Mouse (Mus musculus): ENCODE data around the gene Cttnbp2. TPM values are rescaled to one million over a fixed set of nuclear protein-coding genes. Genes with fewer than 3 reads are reported as not detected.

The Cttnbp2 gene
- total RNA-seq, 2 experiments from 2014 or later: 124 to 157 TPM

DNA sequence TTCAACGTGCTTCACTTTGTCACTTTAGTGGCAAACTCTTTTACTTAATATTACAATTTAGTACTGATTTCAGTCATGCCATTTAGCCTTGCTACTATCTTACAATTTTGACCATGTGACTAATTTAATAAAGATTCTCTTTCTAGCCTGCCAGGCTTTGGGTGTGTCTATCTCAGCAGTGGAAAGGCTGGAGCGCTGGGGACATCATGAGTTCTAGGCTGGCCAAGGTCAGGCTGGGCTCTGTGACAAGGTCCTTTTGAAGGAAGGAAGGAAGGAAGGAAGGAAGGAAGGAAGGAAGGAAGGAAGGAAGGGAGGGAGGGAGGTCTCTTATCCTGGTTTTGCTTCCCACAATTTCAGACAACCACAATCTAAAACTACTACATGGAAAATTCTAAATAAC, 39.7 kb downstream of the Cttnbp2 start:
- intact Hi-C loops (cut with DNase I): no loop called here
- DNase-seq (ENCODE audit: low spot score in 2 of 2): no peak

DNA sequence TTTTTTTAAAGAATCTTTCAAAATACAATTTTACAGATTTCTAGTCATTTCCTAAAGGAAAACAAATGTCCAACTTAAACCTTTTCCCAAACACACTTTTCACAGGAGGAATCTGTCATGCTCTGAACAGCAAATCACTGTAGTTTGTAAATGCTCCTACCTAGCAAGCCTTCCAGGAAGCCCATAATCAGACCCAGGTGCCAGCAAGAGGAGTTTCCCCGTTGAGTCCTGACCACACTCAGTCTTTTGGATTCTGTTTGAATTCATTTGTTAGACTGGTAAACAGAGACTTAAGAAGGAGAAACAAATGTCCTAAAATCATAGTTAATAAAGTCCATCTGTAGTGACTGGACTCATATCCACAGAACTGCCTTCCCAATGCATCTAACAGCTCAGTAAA, 40.1 kb downstream of the Cttnbp2 start:
- no peak for DNase-seq (ENCODE audit: low spot score in 2 of 2)
- intact Hi-C loops (cut with DNase I): no loop called here

DNA sequence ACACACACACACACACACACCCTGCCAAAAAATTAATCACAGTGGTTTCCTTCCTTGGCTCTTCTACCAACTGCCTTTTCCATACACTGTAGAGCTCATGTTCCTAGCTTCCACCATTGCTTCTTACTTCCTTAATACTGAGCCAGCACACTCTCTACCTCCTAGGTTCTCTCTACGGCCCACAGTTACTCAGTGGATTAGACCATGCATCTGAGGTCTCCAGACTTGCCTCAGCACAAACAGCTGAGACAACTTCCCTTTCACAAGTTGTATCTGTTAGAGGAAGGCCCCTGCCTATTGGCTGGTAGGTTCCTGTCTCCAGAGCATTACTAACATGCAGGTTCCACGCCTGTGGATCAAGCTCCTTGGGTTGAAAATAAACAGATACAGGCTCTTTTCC, 45.4 kb downstream of the Cttnbp2 start:
- no peak for DNase-seq (ENCODE audit: low spot score in 2 of 2)
- intact Hi-C loops (cut with DNase I): no loop called here

DNA sequence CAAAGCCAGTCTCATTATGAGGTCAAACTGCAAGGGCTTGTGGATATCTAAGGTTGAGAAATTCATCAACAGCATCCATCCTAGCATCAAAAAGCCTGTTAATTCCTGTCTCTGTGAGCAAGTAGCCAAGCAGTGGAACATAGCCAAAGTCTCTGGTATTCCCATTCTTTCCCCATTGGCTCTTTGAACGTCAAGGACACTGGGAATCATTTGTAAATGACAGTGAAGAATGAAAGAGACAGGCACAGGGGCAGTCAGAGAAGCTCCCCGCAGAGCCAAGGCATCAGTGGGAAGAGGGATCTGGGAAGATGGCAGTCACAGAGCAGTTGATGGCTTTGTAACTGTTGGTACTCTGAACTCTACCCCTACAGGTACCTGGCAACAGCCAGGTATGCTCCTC, 46.9 kb downstream of the Cttnbp2 start:
- DNase-seq (ENCODE audit: low spot score in 2 of 2): no peak
- intact Hi-C loops (cut with DNase I): no loop called here

DNA sequence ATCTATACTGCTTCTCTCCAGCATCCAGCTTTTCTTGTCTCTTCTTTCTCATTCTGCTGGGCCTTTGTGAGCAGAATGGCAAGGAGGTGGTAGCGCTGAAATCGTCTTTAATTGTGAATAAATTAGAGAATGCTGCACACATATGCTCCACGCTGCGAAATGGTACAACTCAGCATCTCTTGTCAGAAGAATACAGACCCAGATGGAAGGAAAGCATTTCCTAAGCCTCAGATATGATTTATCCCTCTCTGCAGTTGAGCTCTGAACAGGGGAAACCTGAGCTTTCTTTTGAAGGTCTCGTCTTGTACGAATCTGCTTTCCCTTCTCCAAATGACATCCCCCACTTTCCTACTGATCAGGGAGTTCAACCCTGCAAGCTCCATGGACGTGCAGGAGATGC, 48.4 kb downstream of the Cttnbp2 start:
- intact Hi-C loops (cut with DNase I): no loop called here
- peak in 1 of 2 experiments; percentile 64 for DNase-seq (ENCODE audit: low spot score in 2 of 2)

DNA sequence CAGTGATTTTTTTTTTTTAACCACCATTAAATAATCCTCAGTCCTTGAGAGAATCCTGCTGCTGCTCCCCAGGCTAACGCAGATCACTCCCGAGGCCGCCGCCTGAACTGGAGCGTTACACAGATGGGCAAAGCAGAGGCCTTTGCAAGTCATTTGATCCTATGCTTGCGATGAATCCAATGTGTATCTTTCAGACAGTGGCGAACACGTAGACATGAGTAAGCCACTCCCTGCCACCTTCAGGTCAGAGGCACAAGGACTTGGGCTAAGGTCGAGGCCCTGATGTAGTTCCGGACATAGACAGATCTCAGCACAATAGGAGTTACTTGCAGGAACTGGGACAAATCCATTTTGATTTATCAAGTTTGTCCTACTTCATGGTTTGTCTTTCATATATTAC, 49.0 kb downstream of the Cttnbp2 start:
- intact Hi-C loops (cut with DNase I): no loop called here
- peak in 1 of 2 experiments; percentile 21 for DNase-seq (ENCODE audit: low spot score in 2 of 2)

DNA sequence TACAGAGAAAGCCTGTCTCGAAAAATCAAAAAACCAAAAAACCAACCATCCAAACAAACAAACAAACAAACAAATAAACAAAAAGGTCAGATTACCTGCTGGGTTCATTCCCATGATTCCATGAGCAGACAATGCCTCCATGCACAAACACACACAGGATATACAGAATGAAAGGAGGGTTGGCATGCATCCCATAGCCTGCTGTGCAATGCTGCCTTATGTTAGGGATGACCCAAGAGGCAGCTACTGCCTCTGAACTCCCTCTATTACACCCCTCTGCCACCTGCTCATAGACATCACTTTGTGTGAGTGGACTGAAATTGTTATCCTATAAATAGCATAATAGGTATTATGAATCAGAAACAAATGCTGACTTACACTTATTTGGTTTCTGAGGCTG, 55.0 kb downstream of the Cttnbp2 start:
- intact Hi-C loops (cut with DNase I): no loop called here
- DNase-seq (ENCODE audit: low spot score in 2 of 2): no peak

DNA sequence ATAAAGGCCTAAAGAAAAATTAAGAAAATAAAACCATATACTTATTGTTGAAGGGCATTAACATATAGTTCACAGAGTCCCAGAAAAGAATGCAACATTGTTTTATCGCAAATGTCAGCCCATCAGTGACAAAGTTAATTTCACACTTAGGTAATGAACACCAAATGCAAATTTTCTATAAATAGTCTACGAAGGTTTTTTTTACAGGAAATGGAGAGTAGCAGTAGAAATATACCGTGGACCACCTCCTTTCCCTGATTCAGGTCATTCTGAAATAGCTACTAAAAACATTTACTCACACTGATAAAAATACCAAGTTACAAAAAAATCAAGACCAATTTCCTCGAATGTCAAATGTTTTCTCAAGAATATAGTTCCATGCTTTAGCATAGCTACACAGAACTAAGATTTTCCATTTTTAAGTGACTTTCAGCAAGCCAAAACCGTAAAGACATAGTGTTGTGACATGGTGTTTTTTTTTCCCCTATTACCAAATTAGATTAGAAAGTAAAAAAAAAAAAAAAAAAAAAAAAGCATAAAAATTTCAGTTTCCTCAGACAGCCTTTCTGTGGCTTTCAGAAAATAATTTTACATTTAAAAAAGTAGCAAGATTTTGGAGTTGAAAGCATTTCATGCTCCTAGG, 64.0 kb downstream of the Cttnbp2 start:
- intact Hi-C loops (cut with DNase I): no loop called here
- no peak for DNase-seq (ENCODE audit: low spot score in 2 of 2)

DNA sequence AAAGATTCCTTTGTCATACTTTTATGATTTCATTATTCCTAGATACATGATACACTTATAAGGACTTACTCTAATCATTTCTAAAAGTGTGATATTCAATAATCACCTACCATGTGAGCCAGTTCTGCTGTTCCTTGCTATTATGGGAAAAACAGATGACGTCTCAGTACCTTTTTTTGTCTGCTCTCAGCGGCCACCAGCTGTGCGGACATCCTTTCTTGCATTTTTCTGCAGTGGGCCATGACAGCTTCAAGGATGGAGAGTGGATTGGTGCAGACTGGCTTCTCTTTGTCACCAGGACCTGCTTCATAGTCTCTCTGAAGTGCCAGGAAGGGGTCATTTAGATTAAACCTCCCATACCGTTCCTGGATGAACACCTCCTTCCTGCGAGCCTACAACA, 66.6 kb downstream of the Cttnbp2 start:
- intact Hi-C loops (cut with DNase I): loop anchor here (5.0 kb wide), 1 partner anchor 64 kb away; the partner anchor contains the start of gene Cttnbp2
- peak in 1 of 2 experiments; percentile 61 for DNase-seq (ENCODE audit: low spot score in 2 of 2)

DNA sequence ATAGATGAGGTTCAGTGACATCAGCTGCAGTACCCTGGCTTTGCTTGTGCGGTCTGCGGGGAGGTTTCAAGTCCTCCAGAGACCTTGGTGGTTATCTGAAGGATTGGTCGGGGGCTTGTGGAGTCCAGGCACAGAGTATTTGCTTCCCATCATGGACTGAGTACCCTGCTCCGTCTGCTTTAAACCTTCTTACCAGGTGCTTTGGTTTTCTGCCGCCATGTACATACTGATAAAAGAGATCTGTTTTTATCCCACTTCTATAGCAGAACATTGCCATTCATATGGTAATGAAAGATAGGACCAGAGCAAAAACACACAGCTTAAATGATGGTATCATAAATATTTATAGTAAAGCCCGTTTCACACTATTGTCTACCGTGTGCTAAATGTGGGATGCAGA, 67.7 kb downstream of the Cttnbp2 start:
- no peak for DNase-seq (ENCODE audit: low spot score in 2 of 2)
- intact Hi-C loops (cut with DNase I): loop anchor here (5.0 kb wide), 1 partner anchor 65 kb away; the partner anchor contains the start of gene Cttnbp2

DNA sequence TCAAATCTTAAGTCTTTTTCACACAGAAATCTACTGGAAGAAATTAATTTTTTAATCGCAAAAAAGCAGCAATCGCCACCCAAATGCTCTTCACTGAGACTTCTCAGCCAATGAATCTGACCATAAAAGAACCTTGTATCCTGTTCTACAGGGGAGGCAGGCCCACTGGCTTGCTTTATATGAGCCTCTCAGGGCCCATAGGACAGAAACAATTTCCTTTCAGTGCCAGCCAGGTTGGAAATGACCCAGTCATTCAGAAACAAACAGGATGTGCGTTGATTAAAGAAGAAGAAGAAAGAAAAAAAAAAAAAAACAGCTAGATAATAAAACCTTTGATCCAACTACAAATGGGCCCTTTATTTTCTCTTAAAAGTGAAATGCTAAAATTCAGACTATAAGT, 68.3 kb downstream of the Cttnbp2 start:
- DNase-seq (ENCODE audit: low spot score in 2 of 2): no peak
- intact Hi-C loops (cut with DNase I): loop anchor here (5.0 kb wide), 1 partner anchor 66 kb away; the partner anchor contains the start of gene Cttnbp2

DNA sequence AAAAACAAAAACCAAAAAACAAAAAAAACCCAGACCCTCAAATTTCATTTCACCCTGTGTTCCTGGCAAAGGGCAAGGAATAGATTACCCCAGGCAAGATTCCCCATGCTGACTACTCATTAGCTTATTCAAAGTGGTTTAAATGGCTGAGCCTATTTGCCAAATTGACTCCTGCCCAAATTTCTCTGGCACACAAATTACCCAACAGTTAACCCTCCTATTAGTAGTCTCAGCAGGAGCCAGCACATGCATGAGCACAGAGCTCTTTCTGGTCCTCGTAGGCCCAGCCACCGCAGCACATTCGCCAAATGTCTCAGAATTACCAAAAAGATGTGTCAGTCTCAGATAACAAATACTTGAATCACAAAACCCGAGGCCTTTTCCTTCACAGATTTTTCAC, 68.9 kb downstream of the Cttnbp2 start:
- intact Hi-C loops (cut with DNase I): loop anchor here (5.0 kb wide), 1 partner anchor 67 kb away; the partner anchor contains the start of gene Cttnbp2
- peak in 1 of 2 experiments; percentile 69 for DNase-seq (ENCODE audit: low spot score in 2 of 2)

DNA sequence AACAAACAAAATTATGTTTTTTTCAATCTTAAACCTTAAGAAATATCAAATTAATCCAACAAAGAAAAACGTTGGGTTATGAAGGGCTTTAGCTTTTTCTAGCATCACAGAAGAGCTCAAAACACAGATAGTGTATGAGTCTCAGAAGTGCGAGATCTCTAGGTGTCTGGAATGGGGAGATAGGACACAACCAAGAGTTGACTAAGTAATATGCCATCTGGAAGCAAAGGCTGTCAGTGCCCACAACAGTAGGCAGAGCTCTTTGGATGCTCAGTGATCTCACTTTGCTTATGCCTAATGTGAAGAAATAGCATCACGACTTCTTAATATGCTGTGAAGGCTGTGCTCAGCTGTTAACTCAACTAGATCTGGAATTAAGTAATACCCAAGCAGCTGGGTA, 72.3 kb downstream of the Cttnbp2 start:
- intact Hi-C loops (cut with DNase I): no loop called here

DNA sequence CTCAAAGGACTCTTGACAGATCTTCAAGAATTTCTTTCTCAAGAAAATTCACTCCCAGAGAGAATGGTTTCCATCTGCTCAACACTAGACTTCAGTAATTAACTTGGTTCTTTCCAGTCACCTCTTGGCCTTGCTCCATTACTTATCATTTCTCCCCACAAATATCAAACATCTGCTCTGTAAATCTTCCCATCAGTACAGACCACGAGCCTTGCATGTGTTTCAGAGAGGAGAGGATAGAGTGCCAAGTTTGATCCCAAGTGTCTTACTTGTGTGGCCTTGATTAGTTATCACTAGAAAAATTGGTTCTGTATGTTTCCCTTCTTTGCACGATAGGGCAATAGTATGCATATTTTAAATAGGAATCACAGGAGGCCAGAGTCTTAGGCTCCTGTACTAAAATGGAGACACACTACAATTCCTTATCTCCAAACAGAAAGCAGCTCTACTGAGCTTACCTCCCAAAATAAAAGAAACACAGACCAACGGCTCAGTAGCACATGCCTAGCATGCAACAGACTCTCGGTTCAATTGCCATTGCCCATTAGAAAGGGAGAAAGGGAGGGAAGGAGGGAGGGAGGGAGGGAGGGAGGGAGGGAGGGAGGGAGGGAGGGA, 73.6 kb downstream of the Cttnbp2 start:
- DNase-seq (ENCODE audit: low spot score in 2 of 2): no peak
- intact Hi-C loops (cut with DNase I): no loop called here

More for the DNA sequence above, 72.3 kb downstream of the Cttnbp2 start:
- no peak for DNase-seq (ENCODE audit: low spot score in 2 of 2)

DNA sequence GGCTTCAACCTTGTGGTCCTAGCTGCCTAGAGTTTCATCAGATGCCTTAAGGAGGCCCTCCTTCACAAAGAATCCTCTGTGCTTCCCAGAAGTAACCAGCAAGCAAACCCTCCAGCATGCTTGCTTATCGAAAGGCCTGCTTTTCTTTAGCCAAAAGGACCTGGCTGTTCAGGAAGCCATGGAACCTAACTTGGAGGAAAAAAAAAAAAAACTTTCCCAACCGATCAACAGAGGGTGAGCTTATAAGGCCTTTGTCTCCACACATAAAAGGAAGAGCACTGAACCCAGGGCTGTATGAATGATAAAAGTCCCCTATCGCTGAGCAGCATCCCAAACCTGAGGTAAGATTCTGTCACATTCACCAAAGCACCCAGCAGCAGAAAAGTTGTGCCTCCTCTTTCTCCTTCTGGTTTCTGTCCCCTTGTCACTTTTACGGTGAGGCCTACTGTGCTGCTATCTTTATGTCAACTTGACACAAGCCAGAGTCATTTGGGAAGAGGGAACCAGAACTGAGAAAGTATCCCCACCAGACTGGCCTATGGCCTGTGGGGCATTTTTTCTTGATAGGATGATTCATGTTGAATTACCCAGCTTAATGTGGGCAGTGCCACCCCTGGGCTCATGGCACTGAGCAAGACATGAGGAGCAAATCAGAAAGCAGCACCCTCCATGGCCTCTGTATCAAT, 78.4 kb downstream of the Cttnbp2 start:
- DNase-seq (ENCODE audit: low spot score in 2 of 2): no peak
- intact Hi-C loops (cut with DNase I): no loop called here

DNA sequence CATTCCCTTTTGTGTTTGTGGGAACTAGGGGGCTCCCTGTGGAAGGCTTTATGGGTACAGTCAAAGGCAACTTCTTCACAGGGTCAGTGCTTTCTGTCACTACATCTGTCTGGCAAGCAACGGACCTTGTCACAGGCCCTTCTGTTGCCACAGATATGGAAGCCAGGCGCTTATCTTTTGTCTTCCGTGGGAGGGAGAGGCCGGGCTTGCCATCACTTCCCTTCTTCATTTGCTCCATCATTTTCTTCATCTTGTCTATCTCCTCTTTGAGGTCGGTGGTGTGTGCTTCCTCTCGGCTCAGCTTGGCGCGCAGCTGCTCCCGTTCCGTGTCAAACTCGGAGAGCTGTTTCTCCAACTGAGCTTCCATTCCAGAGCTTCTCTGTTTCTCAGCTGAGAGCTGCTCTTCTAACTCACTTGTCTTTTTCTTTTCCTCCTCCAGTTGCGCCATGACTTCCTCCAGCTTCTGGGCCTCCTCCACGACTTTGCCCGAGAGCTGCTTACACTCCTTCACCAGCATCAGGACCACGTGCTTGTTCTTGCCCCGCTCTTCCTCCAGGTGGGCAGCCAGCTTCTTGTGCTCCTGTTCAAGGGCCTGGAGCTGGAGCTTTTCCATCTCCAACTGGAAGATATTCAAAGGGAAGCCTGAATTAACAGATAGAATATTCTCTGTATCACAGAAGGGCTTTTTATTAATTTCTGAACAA, 79.7 kb downstream of the Cttnbp2 start:
- intact Hi-C loops (cut with DNase I): no loop called here
- DNase-seq (ENCODE audit: low spot score in 2 of 2): peak in 1 of 2 experiments; percentile 41

DNA sequence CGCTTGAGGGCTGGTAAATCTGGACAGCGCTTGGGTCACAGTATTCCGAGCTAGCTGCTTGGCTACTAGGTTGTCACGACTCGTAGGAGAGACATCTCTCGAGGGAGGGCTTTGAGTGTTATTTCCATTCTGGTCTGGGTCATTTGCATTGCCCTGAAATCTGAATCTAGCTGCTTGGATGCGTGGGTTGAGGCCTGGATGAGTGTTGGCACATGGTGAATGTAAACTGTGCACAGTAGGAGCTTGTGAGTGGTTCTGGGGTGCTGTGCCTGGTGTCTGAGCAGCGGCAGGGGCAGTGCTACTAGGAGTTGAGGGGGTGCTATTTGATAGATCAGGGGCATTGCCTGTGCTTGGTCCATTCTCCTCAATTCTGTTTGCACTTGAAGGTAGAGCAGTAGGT, 80.3 kb downstream of the Cttnbp2 start:
- peak in 1 of 2 experiments; percentile 70 for DNase-seq (ENCODE audit: low spot score in 2 of 2)
- intact Hi-C loops (cut with DNase I): no loop called here

DNA sequence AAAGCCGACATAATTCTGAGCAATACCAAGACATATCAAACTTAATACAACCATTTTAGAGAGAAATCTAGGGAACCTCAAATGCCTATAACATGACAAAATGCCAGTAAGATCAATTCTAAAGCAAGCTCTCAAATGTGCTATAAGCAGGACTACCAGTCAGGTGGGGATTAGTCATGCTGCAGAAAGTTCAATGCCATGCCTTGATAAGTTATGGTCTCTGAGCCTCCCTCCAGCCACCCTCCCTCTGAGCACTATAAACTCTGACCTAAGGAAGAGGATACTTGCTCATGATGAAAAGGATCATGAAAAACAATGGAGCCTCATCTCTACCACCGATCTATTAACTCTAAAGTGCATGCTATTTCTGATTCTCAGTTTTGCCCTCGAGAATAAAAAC, 82.3 kb downstream of the Cttnbp2 start:
- intact Hi-C loops (cut with DNase I): no loop called here
- DNase-seq (ENCODE audit: low spot score in 2 of 2): no peak

DNA sequence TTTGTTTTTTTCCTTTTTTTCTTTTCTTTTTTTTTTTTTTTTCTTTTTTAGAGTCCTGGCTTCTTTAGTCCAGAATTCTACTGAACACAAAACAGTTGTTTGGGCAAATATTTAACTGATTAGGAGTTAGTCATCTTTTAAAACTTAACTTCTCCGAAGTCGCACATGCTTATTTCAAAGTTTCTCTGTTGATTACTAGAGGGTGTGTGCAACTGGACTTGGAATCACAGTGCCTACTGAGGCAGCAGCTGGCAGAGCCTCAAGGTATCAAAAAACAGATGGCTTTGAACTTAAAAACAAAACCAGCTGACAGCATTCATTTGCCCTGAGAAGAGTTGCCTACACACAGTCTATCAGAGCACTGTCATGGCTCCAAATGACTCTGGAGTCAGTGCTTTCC, 82.8 kb downstream of the Cttnbp2 start:
- intact Hi-C loops (cut with DNase I): no loop called here
- DNase-seq (ENCODE audit: low spot score in 2 of 2): no peak

DNA sequence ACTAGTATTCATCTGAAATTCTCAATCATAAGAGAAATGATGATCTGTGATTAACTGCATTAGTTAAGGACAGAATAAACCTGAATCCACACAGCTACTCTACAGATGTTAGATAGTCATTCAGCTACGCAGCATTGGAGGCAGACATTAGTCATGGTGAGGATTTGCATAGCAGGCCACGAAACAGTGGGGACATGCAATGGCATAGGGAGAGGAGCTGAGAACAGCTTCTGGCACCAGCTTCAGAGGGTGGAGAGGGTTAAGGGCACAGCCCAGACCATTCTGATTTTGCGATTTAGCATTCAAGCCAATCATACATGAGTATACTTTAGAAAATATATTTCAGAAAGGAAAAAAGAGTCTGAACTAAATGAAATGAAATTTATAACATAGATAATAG, 84.6 kb downstream of the Cttnbp2 start:
- intact Hi-C loops (cut with DNase I): no loop called here
- no peak for DNase-seq (ENCODE audit: low spot score in 2 of 2)
